Mouse (Mus musculus) heart, adult 2 months (tissue): ENCODE data around the gene Net1. TPM values are rescaled to one million over a fixed set of nuclear protein-coding genes. Genes with fewer than 3 reads are reported as not detected.

Source experiments
- DNase-seq, 2 experiments: peaks; one replicate each; pipeline ENCODE4 v3.0.0; 2021
- H3K27ac ChIP-seq: fragments of 200-600 bp; 2 replicates; pipeline ENCODE4 v1.8.1; 2022
- H3K27me3 ChIP-seq: fragments of 200-500 bp; 2 replicates; pipeline ENCODE4 v1.6.1; 2012; ENCODE audit warnings: mild to moderate bottlenecking, low read length, inconsistent platforms, mixed read lengths; ENCODE audit not compliant: control insufficient read depth, insufficient read depth
- H3K36me3 ChIP-seq: fragments of 200-500 bp; 2 replicates; pipeline ENCODE4 v1.6.1; 2012; ENCODE audit warnings: low read length, inconsistent platforms; ENCODE audit not compliant: control insufficient read depth, insufficient read depth
- H3K4me1 ChIP-seq: fragments of 200-500 bp; 2 replicates; pipeline ENCODE4 v1.6.1; 2011; ENCODE audit warnings: low read length; ENCODE audit not compliant: control insufficient read depth, insufficient read depth
- H3K4me3 ChIP-seq: fragments of 200-600 bp; 2 replicates; pipeline ENCODE4 v1.8.1; 2022
- H3K79me2 ChIP-seq: fragments of 200-500 bp; replicated peaks from 2 replicates; pipeline ENCODE4 v1.6.1; 2012; ENCODE audit warnings: mild to moderate bottlenecking, inconsistent platforms, low read length, moderate library complexity, mixed read lengths; ENCODE audit not compliant: control insufficient read depth, insufficient read depth
- H3K9ac ChIP-seq: fragments of 200-500 bp; 2 replicates; pipeline ENCODE4 v1.6.1; 2012; ENCODE audit warnings: low read depth, mild to moderate bottlenecking, control low read depth, inconsistent platforms, low read length, mixed read lengths
- CTCF ChIP-seq: fragments of 200-600 bp; IDR thresholded peaks from 2 replicates; pipeline ENCODE4 v1.8.1; 2022; ENCODE audit warnings: antibody characterized with exemption, mild to moderate bottlenecking, moderate library complexity
- EP300 ChIP-seq: fragments of 200-500 bp; IDR thresholded peaks from 2 replicates; pipeline ENCODE4 v1.6.1; 2011; ENCODE audit warnings: low read depth, low read length, control low read depth; ENCODE audit not compliant: insufficient read depth
- POLR2A ChIP-seq: fragments of 200-500 bp; IDR thresholded peaks from 2 replicates; pipeline ENCODE4 v1.6.1; 2011; ENCODE audit warnings: mild to moderate bottlenecking, low read depth, low read length, control low read depth; ENCODE audit not compliant: insufficient read depth
- WGBS: fragments of 180-500 bp; shearing (Covaris S2); methylation state at CpG from one replicate; pipeline ENCODE4 v1.1.7; 2018; 5-methylcytosine and 5-hydroxymethylcytosine counted together
- intact Hi-C: fragments of 180-260 bp; cut with DNase I; formaldehyde crosslinking; loops from one replicate; pipeline ENCODE4 v1.15.1; 2025
- polyA plus RNA-seq: library from polyadenylated mRNA; depleted of rRNA; stranded (reverse); fragments of >200 nt; gene quantifications from 2 replicates; pipeline ENCODE4 v1.2.3, GENCODE M21; 2012
- total RNA-seq, 2 experiments: library from RNA; stranded (reverse); gene quantifications; 2 replicates each; pipeline ENCODE4 v1.2.3; 2021

Net1 gene
- total and polyA plus RNA-seq, 3 experiments, result 6.4 to 18.8 (median 16.6) TPM

- no peak for DNase-seq
- Histone ChIP-seq H3K27me3 (no peaks in the 10 kb centered on the region; the same call in 1 of the 2 replicates), H3K4me1 (no peaks in the 10 kb centered on the region), H3K36me3 (no peaks in the 10 kb centered on the region), H3K27ac (no peak overlapping the region), H3K4me3 (no peak overlapping the region), H3K9ac (no peak overlapping the region), H3K79me2 (no peaks in the 10 kb centered on the region)
- 86% methylated on average over 6 of the region's 6 CpGs for WGBS
- intact Hi-C loops, result no loop called here
- TF ChIP-seq POLR2A (no peak), EP300 (no peak), CTCF (no peak)
Observed at GRCm38 (mm10) chr13:3926046-3926445, 8.0 kb upstream of the Net1 start.

DNA sequence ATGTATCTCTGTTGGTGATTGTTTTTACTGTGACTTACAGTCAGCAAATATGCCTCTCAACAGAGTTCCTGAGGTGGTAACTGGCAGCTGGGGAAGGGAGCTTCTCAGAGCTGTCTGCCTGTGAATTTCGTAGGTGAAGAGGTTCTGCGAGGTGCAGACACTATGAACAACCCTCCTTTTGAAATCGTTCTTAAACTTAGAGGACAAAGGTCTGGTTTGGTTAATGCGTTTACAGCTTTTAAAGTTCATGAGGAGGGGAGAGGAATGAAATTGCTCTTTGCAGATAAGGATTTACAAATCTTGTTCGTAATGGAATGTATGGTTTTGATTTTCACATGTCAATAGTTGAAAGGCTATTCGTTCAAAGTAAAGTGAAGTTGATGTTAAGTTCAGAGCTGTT lies 7.6 kb upstream of the Net1 start:
- Histone ChIP-seq H3K4me1 (no peaks in the 10 kb centered on the region), H3K27me3 (no peaks in the 10 kb centered on the region; the same call in 1 of the 2 replicates), H3K27ac (no peak overlapping the region), H3K36me3 (no peaks in the 10 kb centered on the region), H3K4me3 (no peak overlapping the region), H3K79me2 (no peaks in the 10 kb centered on the region), H3K9ac (no peak overlapping the region)
- TF ChIP-seq POLR2A, result no peak
- TF ChIP-seq EP300, result no peak
- no peak for TF ChIP-seq CTCF
- no peak for DNase-seq
- intact Hi-C loops, result no loop called here
- WGBS, result 80% methylated on average over 6 of the region's 6 CpGs

DNA sequence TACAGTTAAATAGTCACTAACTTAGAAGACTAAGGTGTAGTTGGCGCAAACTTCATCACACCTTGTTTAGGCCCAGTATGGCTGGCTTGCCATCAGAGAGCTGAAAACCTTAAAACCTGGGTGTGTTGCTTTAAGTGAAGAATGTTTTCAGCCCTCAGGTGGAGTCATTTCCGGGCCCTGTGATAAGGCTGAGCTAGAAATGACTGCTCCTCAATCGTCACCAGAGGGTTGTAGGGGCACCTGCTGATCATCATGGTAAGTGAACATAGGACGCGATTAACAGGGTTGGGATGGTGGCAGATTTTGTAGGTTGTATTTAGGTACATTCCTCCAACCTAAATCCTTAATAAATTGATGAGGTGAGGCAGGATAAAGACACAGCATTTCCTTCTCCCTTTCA lies 6.5 kb upstream of the Net1 start:
- no peak overlapping the region for H3K27ac ChIP-seq
- H3K4me3 ChIP-seq, result no peak overlapping the region
- no peak overlapping the region for H3K9ac ChIP-seq
- no peaks in the 10 kb centered on the region for H3K36me3 ChIP-seq
- H3K27me3 ChIP-seq, result no peaks in the 10 kb centered on the region; the same call in 1 of the 2 replicates
- DNase-seq, result no peak
- H3K79me2 ChIP-seq, result no peaks in the 10 kb centered on the region
- intact Hi-C loops, result no loop called here
- no peaks in the 10 kb centered on the region for H3K4me1 ChIP-seq
- no peak for TF ChIP-seq CTCF
- TF ChIP-seq POLR2A, result no peak
- TF ChIP-seq EP300, result no peak
- 66% methylated on average over 5 of the region's 5 CpGs for WGBS

DNA sequence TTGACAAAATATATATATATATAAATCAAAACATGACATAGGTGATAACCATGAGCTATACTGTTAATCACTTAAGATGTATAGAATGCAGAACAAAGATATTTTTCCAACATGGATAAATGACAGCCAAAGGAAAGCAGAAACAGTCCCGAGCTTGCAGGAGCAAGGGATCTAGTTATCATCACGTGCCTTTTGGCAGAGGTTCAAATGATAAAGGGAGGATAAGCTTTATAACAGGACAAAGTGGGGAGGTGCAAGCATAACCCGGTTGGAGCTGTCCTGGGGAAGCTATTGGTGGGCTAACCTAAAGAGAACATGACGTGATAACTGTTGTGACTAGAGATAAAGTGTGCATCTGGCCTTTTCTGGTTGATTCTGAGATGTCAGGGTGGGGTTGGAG lies 4.5 kb downstream of the Net1 start:
- H3K4me3 ChIP-seq, result no peak overlapping the region
- no peaks in the 10 kb centered on the region for H3K27me3 ChIP-seq
- intact Hi-C loops, result no loop called here
- H3K9ac ChIP-seq, result no peak overlapping the region
- no peaks in the 10 kb centered on the region for H3K36me3 ChIP-seq
- H3K79me2 ChIP-seq, result no peaks in the 10 kb centered on the region
- no peak overlapping the region for H3K27ac ChIP-seq
- no peaks in the 10 kb centered on the region for H3K4me1 ChIP-seq
- no peak for DNase-seq
- no peak for TF ChIP-seq POLR2A
- no peak for TF ChIP-seq EP300
- no peak for TF ChIP-seq CTCF
- WGBS, result 35% methylated on average over 4 of the region's 4 CpGs

- Histone ChIP-seq H3K9ac (no peak overlapping the region), H3K27me3 (no peaks in the 10 kb centered on the region), H3K79me2 (no peaks in the 10 kb centered on the region), H3K4me1 (no peaks in the 10 kb centered on the region), H3K4me3 (no peak overlapping the region), H3K27ac (no peak overlapping the region), H3K36me3 (no peaks in the 10 kb centered on the region)
- no peak for DNase-seq
- TF ChIP-seq CTCF (no peak), POLR2A (no peak), EP300 (no peak)
- 93% methylated on average over 5 of the region's 5 CpGs for WGBS
- intact Hi-C loops, result no loop called here
Observed at GRCm38 (mm10) chr13:3910356-3910755, 7.7 kb downstream of the Net1 start.

DNA sequence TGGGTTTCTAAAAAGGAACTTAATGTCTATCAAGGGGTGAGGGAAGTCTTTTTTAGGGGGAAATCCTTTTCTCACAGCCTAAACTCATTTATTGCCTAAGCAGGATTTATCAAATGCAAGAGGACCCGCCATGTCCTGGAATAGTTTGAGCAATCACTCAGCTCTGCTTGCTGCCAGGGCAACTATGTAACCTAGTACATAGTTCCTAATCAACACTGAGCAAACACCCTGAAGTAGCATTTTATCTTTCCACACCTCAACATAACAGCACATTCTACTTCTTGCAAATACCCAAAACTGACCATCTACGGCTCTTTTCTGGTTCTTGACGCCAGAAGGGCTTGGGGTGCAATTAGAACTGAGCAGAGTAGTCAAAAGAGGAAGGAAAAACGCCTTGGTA lies 9.8 kb downstream of the Net1 start:
- no peak overlapping the region for H3K9ac ChIP-seq
- no peak overlapping the region for H3K4me3 ChIP-seq
- H3K79me2 ChIP-seq, result no peaks in the 10 kb centered on the region
- no peaks in the 10 kb centered on the region for H3K4me1 ChIP-seq
- intact Hi-C loops, result no loop called here
- no peak for DNase-seq
- 67% methylated on average over 4 of the region's 4 CpGs for WGBS
- H3K36me3 ChIP-seq, result no peaks in the 10 kb centered on the region
- TF ChIP-seq POLR2A, result no peak
- no peak for TF ChIP-seq CTCF
- TF ChIP-seq EP300, result no peak
- no peaks in the 10 kb centered on the region for H3K27me3 ChIP-seq
- no peak overlapping the region for H3K27ac ChIP-seq
